Mouse (Mus musculus) CD4-positive, CD25-positive, alpha-beta regulatory T cell, adult 2 months (primary cell): ENCODE results near the gene Smagp.

ENCODE experiments used
- DNase-seq: peaks from one replicate; pipeline ENCODE4 v3.0.0-alpha.2; 2012; ENCODE audit warnings: low read depth, low spot score

The Smagp gene

GRCm38 (mm10) chr15:100590436-100590835, 46.3 kb downstream of the Smagp start:
- no peak for DNase-seq

DNA sequence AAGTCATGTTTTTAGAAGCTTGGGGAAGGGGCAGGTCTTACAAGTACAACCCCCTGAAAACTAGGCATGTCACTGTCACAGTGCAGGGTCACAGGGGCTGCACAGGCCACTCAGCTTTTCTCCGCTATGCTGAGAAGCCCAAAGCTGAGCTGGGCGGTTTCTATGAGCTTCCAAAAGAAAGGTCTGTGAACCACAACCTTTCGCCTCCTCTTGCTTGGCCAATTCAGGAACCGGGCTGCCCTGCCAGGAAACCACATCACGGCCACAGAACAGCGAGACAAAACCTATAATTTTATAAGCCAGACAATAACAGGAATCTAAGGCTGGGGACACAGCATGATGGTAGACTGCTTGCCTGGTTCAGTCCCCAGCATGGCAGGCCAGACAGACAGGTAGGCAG, 48.4 kb downstream of the Smagp start:
- no peak for DNase-seq

- DNase-seq, result no peak
These were observed 49.6 kb downstream of the Smagp start for GRCm38 (mm10) chr15:100587166-100587565.

DNA sequence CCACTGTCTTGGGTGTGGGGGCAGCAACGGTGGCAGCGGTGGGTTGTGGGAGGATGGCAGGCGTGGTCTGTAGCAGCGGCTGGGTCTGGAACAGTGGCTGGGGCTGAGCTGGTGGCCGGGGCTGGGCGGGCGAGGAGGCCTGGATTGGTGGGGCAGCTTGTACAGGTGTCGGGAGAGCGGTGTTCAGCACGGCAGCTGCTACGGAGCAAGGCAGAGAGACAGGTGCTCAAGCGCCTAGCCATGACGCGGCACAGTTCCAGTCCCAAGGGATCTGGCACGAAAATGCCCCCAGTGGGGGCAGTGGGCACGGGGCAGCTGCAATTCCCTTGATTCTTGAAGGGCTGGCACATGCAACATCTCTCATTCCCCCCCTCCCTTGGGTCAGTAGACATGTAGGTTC, 50.8 kb downstream of the Smagp start:
- DNase-seq, result no peak

DNA sequence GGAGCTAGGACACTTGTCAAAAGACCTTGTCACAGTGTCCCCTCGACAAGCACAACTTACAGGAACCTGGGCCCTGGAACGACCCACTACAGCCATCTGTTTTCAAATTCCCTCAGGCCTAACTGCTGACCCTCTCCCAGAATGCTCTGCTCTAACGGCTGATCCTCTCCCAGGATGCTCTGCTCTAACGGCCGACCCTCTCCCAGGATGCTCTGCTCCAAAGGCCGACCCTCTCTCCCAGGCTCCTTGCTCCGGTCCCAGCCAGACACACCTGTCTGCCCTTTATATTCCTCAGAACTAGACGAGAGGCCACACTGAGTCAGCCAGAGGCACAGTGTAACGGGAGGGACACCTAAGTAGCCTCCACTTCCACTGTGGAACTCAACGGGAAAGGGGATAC, 56.6 kb downstream of the Smagp start:
- no peak for DNase-seq

DNA sequence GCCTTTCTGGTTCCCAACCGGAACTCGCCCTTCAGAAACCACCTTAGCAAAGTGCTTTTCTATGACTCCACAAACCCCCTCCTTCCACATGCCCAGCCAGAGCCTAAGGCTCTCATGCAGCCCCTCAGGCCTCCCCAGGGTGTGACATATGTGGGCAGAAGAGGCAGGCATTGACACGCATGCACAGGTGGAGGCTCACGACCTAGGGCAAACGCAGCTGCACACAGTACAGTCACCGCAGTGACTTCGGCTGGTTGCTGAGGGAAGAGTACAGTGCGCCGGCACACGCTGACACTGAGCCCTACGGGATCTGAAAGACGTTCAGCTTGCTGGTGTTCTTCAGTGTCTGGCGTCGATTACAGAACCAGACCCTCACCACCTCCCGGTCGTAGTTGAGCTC, 58.8 kb downstream of the Smagp start:
- DNase-seq, result no peak

GRCm38 (mm10) chr15:100576810-100577209, 59.9 kb downstream of the Smagp start:
- DNase-seq, result no peak

DNA sequence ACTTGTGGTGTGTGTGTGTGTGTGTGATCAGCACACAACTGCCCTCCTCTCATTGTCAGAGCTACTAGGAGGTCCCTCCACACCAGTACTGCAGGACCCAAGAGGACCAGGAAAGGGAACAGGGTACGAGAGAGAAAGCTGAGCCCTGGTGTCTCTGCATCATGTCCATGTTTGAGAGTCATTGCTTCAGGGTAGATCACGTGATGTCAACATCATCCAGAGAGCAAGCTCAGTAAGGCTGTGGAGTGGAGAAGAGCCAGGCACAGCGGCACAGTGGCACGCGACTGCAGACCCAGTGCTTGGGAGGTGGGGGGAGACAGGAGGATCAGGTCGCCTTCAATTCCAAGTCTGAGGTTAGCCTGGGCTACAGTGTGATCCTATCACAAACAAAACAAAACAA, 60.3 kb downstream of the Smagp start:
- DNase-seq, result no peak

DNA sequence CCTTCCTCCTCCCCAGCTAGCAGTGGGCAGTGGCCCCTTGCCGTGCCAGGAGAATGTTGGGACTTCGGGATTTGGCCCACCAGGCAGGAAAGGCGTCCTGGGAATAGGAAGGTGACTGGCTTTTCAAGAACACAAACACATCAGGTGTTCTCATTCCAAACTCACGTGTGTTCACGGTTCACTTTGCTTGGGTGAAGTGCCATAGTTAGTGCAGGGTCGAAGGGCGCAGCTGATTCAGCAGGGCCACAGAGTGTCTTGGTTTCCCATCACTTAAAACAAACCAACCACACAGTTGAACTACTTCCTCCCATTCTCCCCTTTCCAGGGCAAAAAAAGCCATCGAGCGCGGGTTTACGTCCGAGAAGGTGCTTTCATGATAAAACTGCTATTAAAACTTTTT, 61.4 kb downstream of the Smagp start:
- DNase-seq, result no peak

DNA sequence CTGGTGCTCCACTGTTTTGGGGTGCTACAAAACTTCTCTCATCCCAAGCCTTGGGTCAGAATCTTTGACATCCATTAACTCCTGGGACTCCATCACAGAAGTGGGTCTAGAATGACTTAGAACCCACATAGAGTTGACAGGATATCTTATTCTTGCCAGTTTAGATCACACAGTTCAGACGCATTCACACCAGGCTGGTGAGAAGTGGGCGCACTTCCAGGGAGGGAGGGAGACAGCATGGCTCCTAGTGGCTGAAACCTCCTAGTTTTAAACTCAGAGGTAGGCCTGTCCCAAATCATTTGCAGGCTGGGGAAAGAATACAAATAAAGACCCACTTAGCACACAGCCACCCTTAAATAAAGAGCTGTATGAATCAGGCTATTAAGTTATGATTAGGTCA, 62.4 kb downstream of the Smagp start:
- DNase-seq, result no peak

DNA sequence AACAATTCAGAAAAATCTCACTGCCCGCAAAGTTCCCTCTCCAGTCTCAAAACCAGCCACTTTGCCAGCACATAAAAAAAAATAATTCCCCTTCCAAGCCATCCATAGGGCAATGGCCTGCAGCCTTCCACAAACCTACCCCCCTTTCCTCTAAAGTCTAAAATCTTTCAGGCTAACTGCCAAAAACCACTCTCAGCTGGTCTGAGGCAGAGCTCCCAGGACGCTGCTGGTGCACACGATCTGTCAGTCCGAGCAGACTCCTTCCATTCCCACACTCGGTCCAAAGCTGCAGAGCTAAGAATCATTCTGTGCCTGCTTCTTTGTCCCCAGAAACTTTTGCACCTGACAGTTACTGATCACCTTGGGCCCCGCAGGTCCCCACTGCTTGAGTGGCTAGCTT, 62.8 kb downstream of the Smagp start:
- DNase-seq, result no peak
